Mouse (Mus musculus): ENCODE measurements around the gene Copz2. TPM values are rescaled to one million over a fixed set of nuclear protein-coding genes. Genes with fewer than 3 reads are reported as not detected.

The Copz2 gene
- polyA plus RNA-seq (2015; fragmentation: Nextera tagmentation; extraction: Ambion mirVana), result 30.1 and 42.5 TPM in 2 replicates

GRCm38 (mm10) chr11:96849681-96850467 lies at the start of gene Copz2:
TSS of gene Copz2 (plus strand) at chr11:96849870.

GRCm38 (mm10) chr11:96829813-96830538 lies 19.7 kb upstream of the Copz2 start, which contains the start of gene Nfe2l1:
TSS of gene Nfe2l1 (minus strand) at chr11:96829968.

MicroRNAs encoded within 50 kb of the gene (microRNA counts, 519-probe panel; counts per million panel counts)
- microRNA mmu-miR-152, result 5,075 counts per million, percentile 63 among the panel's probes with 10 or more counts

Small RNA genes lying within 50 kb of the gene (microRNA-seq; reads per million reads assigned to microRNA genes)
- gene Mir152, result 131 reads per million, percentile 48 among the genes with 10 or more reads in this experiment

Other genes starting within 250 kb of the Copz2 start
- 48.8 and 59.0 TPM in 2 replicates for gene Snx11, start 72.3 kb upstream of the Copz2 start, polyA plus RNA-seq (2015; fragmentation: Nextera tagmentation; extraction: Ambion mirVana)
- gene Cbx1, start 60.7 kb upstream of the Copz2 start, polyA plus RNA-seq (2015; fragmentation: Nextera tagmentation; extraction: Ambion mirVana), result 49.2 and 49.5 TPM in 2 replicates
- 66.9 and 68.8 TPM in 2 replicates for gene Nfe2l1, start 19.9 kb upstream of the Copz2 start, polyA plus RNA-seq (2015; fragmentation: Nextera tagmentation; extraction: Ambion mirVana)
- 72.4 and 74.2 TPM in 2 replicates for gene Cdk5rap3, start 66.6 kb downstream of the Copz2 start, polyA plus RNA-seq (2015; fragmentation: Nextera tagmentation; extraction: Ambion mirVana)
- 0.23 and 0.32 TPM in 2 replicates for gene Prr15l, start 78.2 kb downstream of the Copz2 start, polyA plus RNA-seq (2015; fragmentation: Nextera tagmentation; extraction: Ambion mirVana)
- 30.2 and 33.2 TPM in 2 replicates for gene Pnpo, start 94.1 kb downstream of the Copz2 start, polyA plus RNA-seq (2015; fragmentation: Nextera tagmentation; extraction: Ambion mirVana)
- gene Sp2, start 133.1 kb downstream of the Copz2 start, polyA plus RNA-seq (2015; fragmentation: Nextera tagmentation; extraction: Ambion mirVana), result 10.1 and 11.6 TPM in 2 replicates
- 0.36 and 0.45 TPM in 2 replicates for gene Sp6, start 163.5 kb downstream of the Copz2 start, polyA plus RNA-seq (2015; fragmentation: Nextera tagmentation; extraction: Ambion mirVana)
- gene Scrn2, start 180.1 kb downstream of the Copz2 start, polyA plus RNA-seq (2015; fragmentation: Nextera tagmentation; extraction: Ambion mirVana), result 9.1 and 11.5 TPM in 2 replicates
- gene Lrrc46, start 191.5 kb downstream of the Copz2 start, polyA plus RNA-seq (2015; fragmentation: Nextera tagmentation; extraction: Ambion mirVana), result 2.2 and 2.8 TPM in 2 replicates
- 64.7 and 67.8 TPM in 2 replicates for gene Mrpl10, start 191.7 kb downstream of the Copz2 start, polyA plus RNA-seq (2015; fragmentation: Nextera tagmentation; extraction: Ambion mirVana)
- 8.5 and 12.0 TPM in 2 replicates for gene Osbpl7, start 200.8 kb downstream of the Copz2 start, polyA plus RNA-seq (2015; fragmentation: Nextera tagmentation; extraction: Ambion mirVana)

Data from neural tube, postnatal 0 days (tissue).